In genomic region chr17:45406281-45406680, GRCm38 (mm10) we compare ENCODE assay signal across 11 mouse cellular contexts. TPM values are rescaled to one million over a fixed set of nuclear protein-coding genes. Genes with fewer than 3 reads are reported as not detected.
DNase-seq lines count a peak whose midpoint lies in the region; TF ChIP-seq lines count a peak whose summit lies in the region.
"Had no signal": no experiment of that assay in that cellular context is flagged by ENCODE, and none has a peak within 500 bp of the region (broad histone marks: within the 10 kb centered on the region; RNA-seq: fewer than 3 reads in every experiment).

No protein-coding gene starts in this region.

- H3K4me3 ChIP-seq in layer of hippocampus, adult 2 months, result no peak overlapping the region
- H3K4me3 ChIP-seq: hindbrain, embryonic 15.5 days had no signal

- DNase-seq in layer of hippocampus, adult 2 months (ENCODE audit: low spot score in 2 of 2), result no peak
- DNase-seq in layer of hippocampus, postnatal 25 days (ENCODE audit: extremely low spot score in 1 of 2, low spot score in 1 of 2), result no peak
- DNase-seq in 3134 (ENCODE audit: extremely low read depth, insufficient read length, low spot score), result peak; percentile 25
- DNase-seq in 3T3-L1 (ENCODE audit: low read depth, low spot score), result peak; percentile 46
- no peak for DNase-seq in brain, embryonic 14.5 days (ENCODE audit: low read depth)
- DNase-seq in embryo, embryonic 9.5 days (ENCODE audit: extremely low spot score), result no peak
- no peak for DNase-seq in heart, adult 8-10 months (ENCODE audit: low spot score)
- DNase-seq: adrenal gland, postnatal 10 days; cerebellum, adult 9-11 months; layer of hippocampus, postnatal 36 days had no signal

- H3K27ac ChIP-seq in layer of hippocampus, adult 2 months, result no peak overlapping the region
- H3K27ac ChIP-seq: hindbrain, embryonic 15.5 days had no signal

- peak; percentile 58 for TF ChIP-seq CTCF in layer of hippocampus, adult 2 months (conservative IDR thresholded peaks at IDR 0.05)
- TF ChIP-seq CTCF in brain, embryonic 14.5 days (IDR thresholded peaks at IDR 0.05; ENCODE audit: borderline replicate concordance, extremely low read depth, insufficient read depth, insufficient read length), result peak; percentile 26; the same call in 1 of the 2 replicates

- no peak for TF ChIP-seq POLR2A in brain, embryonic 14.5 days (IDR thresholded peaks at IDR 0.05; ENCODE audit: borderline replicate concordance, extremely low read depth, insufficient read depth, insufficient read length, poor library complexity, severe bottlenecking)

RNA-seq across cellular contexts. Expression of gene Cdc5l, which starts 27.3 kb away (rescaled TPM):
- total RNA-seq in layer of hippocampus, adult 2 months (2021), result 10 to 100 TPM; 55.7 to 57.5 TPM
- 10 to 100 TPM; 53.4 to 57.4 TPM for total RNA-seq in layer of hippocampus, postnatal 25 days (2021)
- polyA plus RNA-seq in brain, embryonic 14.5 days (2012; rRNA removed), result 31.0 and 41.3 TPM in 2 replicates
- 10 to 100 TPM; 36.1 to 40.2 (median 38.7) TPM for total RNA-seq in heart, adult 8-10 months (2022)

Comparison
In these comparisons a context has a peak if more than half of its experiments do, and no peak if none do; other contexts are left out.
1. DNase-seq: peak in 3134 (single experiment) and 3T3-L1 (single experiment); none in layer of hippocampus, adult 2 months (0 of 2), layer of hippocampus, postnatal 25 days (0 of 2), brain, embryonic 14.5 days (single experiment), embryo, embryonic 9.5 days (single experiment) and heart, adult 8-10 months (single experiment).